Mouse (Mus musculus): ENCODE results near the gene Hic1.

Hic1 gene

GRCm38 (mm10) chr11:75118141-75118540, 51.2 kb downstream of the Hic1 start:
- no peak for DNase-seq (ENCODE audit: low spot score)

- DNase-seq (ENCODE audit: low spot score) = no peak
These were observed 52.9 kb downstream of the Hic1 start for GRCm38 (mm10) chr11:75116379-75116778.
